Mouse (Mus musculus) thymus, postnatal 36 days (tissue): Measurements from ENCODE around the gene Cd9.

Experiments
- DNase-seq, 2 experiments: peaks; one replicate each; pipeline ENCODE4 v3.0.0; 2022; ENCODE audit warnings: mixed read lengths in 2 of 2

Gene Cd9

DNA sequence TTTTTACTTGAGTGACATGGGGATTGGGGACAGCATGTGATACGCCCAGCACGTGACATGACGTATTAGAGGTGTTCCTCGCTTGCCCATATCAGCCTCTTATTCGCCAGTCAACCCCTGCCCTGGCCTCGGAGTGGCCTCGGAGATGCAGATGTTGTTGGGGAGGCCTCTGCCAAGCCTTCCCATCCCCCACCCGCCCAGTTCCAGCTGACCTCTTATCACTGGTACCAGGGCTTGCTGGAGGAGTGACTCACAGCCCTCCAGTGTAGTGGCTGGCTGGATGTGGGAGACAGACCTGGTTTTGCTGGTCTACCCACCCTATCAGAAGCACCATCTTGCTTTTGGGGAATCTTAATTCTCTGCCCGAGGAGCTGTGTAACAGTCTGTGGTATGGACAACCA is 21.3 kb downstream of the Cd9 start:
- DNase-seq: no peak

DNA sequence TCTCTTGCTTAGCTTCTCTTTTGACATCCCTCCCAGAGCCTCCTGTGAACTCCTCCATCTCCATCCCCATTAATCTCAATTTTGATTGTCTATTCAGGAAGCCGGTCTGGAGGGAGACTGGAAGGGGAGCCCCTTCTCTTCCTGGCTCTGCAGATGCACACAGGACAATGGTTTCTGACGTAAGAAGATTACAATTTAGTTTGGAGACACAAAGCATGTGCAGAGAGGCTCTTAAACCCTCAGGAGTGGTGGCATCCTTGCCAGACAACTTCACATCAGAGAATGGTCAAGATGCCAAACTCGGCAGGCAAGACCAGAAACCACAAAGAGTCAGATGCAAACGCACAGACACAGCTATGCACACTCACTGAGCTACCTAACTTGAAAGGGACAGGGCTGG is 22.7 kb downstream of the Cd9 start:
- DNase-seq: no peak

DNA sequence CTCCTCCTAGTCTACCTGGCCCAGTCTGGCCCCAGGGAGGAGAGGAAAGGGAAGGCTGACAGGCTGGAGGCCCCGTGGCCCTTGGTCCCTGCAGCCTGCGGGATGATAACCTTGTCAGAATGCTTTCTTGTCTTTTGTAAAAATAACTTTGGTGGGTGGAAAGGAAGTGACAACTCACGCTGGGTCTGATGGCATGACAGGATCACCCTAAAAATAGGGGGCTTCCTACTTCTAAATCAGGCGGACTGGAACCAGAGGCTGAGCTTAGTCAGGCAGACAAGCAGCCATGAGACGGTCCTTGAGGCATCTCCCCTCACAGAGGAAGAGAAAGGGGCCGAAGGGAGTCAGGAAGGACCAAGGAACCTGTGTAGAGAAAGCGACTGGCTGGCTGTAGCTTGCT is 23.3 kb downstream of the Cd9 start:
- DNase-seq: no peak

DNA sequence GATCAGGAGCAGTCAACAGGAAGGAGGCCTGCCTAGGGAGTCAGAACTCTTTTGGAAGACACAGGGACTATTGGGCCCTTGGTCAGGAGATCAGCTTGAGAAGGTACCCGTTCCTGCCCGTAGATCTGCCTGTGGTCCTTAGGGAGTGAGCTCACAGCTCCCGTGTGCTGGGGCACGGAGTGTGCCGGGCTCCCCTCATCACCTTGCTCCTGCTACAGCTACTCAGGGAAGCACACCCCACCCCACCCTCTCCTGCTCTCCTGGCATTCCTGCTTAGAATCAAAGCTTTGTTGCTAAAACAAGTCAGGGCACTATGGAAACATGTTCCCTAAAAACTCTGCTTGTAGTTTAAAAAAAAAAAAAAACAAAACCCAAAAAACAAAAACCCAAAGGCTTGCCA is 24.0 kb downstream of the Cd9 start:
- no peak for DNase-seq

DNA sequence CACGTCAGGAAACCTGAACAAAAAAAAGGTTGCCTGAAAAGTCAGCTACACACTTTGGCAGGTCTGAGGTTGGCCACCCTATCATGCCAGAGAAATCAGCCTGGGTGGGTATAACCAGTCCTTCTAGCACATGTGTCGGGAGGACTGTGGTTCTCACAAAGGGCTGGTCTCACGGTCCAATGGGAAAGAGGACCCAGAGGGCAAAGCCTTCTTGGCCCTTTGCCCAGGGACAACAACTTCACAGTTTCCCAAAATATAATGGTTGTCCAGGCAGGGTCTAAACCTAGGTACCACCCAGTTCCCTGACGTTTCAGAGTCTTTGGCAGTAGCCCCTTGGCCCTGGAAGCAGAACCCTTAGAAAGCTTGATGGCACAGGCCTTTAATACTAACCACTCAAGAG is 25.4 kb downstream of the Cd9 start:
- no peak for DNase-seq

DNA sequence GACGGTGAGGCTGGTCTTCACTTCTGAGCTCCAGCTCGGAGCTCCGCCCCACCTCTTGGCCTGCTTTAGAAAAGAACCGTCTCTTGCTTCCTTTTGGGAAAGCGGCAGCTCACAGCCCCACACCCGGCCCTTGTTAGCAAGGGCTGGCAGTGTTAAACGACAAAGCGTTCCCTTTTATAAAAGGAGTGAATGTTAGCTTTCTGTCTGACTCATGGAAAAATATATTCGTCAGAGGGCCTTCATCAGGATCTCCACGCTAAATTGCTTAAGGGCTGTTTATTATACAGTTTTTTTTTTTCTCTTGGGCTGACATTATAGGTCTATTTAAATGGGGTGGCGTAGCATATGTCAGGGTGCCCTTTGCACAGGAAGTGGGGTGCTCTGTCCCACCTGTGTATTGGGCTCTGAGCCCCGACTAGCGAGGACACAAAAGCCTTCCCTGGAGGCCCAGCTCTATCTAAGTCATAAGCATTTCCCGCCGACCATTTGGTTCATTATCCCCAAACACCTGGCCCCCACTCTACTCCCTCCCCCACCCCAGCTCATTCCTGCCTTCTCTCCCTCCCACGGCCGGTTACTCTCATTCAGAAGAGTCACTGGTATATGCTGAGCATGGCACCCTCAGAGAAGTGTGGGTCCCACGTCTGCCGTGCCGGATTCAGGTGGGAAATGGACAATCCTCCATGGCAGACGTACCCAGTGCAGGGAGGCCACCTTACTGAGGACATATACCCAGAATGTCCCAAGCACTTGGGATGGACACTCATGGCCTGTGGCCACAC is 26.2 kb downstream of the Cd9 start:
- no peak for DNase-seq

DNA sequence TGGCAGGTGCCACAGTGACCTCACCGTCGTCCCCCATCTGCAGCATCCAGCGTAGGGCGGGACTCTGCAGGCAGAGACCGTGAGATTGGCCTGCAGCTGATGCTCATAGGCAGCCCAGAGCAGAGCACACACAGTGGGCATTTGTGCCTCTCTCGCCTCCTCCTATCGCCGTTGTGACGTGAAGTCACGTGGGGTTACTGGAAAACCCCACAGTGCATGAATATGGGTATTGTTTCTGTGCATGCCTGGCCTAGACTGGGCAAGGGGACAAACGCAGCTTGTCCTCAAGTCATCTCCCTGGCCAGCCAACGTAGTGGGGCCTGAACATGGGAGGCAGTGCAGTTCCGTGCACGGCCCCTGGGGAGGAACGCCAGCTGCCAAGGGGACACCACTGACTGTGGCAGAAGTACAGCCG is 27.3 kb downstream of the Cd9 start:
- DNase-seq: no peak

DNA sequence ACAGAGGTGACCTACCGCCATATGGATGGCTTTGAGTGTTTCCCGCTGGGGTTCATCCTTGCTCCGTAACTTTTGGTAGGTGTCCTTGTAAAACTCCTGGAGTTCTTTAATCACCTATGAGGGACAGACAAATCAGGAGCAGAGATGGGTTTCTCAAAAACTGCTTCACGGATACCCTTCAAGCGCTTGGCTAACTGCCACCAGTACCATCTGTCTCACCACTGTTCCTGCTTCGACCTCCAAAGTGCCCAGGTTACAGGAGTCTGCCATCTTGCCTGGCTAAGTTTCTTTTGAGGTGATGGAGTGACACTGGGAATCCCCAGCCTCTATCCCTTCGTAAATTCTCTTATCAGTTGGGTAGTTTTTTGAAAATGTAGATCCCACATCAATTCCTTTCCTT is 32.3 kb downstream of the Cd9 start:
- DNase-seq: no peak

DNA sequence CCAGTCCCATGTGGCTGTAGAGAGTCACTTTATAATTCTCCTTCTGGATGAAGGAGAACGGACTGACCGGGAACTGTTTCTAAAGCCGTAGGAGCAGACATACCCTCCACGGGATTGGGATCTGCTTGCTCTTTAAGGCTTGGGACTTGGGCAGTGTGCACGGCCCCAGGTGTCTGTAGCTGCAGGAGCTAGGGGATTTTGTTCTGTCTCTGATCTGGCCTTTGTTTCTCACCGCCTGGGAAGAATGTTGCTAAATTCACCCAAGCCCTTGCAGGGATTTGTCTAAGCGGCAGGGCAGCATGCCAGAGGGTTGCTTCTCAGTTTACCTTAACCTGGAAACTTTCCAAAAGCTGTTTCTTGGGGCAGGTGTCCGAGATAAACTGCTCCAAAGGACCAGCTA is 32.8 kb downstream of the Cd9 start:
- DNase-seq: no peak

DNA sequence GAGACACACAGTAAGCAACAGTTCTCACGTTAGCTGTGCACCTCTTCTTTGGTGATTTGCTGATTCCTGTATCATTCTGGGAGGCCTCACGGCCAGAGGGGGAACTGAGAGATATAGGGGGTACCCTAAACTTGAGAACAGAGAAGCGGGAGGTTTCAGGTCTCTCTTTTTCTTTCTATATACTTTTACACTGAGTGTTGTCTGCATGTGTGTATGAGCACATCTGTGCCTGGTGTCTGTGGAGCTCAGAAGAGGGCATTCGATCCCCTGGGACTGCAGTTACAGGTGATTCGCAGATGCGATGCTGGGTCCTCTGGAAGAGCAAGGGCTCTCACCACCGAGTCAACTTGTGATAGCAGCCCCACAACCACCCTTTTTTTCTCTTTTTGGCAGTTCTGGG is 33.3 kb downstream of the Cd9 start:
- no peak for DNase-seq

DNA sequence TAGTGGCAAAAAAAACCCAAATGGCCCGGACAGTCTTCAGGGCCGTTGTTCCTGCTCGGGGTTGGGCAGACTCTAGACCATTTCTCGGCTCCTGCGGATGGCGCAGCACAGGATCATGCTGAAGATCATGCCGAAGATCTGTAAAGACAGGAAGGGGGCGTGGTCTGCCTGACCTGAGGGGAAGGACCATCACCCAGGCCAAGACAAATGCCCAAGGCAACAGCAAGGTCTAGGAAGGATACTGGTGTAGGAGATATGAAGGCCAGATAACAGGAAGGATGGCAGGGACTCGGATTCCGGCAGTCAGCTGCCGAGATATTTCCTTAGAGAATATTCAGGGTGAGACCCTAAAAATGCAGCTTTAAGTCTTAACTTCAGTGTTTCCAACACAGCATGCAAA is 34.0 kb downstream of the Cd9 start:
- DNase-seq: no peak

DNA sequence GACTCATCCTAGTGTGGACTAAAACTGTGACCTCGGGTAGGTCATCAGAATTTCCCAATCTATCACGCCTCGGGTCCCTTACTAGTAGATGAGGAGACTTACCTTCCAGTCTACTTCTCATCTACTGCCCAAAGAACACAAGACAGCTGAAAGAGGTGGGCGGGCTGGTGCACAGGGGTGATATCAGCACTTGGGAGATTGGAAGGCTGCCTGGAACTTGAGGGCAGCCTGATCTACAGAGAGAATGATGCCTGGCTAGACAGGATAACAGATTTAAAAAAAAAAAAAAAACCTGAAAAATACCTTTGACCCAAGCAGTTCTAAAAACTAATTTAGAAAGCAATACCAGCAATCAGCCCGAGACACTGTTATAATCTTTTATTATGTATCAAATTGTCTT is 34.7 kb downstream of the Cd9 start:
- no peak for DNase-seq

DNA sequence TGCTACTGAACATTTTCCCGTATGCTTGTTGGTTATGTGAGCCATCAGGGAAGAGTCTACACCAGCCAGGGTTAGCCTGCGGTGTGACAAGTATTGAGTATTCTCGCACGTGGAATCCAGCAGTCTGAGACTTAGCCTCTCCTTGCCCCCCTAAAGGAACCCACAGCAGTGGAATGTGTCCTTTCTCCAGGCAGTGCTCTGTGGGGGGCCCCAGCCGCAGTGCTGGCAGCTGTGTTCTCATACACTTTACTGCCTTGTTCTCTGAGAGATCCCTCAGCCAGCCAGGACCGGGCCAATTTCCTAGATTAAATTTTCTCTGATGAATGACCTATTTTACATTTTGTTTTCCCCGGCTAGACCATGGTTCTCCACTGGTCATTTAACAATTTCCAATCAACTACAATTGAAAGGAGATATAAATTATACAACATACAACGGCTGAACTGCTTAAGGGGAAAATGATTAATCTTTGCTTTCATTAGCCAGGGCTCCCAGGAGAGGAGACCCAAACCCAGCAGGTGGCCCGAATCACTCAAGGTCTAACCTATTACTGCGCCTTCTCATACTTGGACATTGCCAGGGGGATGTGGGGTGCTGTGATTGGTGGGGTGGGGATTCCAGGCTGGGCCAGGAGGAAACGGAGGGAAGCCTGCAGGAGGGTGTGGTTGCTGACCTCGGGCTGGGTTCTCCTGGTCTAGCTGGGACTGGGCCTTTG is 38.6 kb downstream of the Cd9 start:
- DNase-seq: no peak

DNA sequence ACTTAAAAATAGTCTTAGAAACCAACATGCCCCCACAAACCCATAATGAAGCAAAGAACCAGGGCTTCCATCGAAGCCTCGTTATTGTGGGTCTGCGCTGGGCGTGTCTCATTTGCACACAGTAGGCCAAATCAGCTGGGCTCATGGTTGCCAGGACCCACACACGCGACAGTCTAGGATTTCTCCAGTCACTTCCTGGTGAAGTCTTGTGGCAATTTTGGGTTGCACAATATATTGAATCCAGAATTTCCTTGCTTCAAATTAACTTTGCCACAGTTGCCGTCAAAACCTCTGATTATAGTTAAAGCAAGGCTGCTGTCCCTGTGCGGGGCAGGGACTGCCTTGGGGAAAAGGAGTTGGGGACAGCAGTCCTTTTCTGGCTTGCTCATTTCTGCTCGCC is 39.9 kb downstream of the Cd9 start:
- no peak for DNase-seq

DNA sequence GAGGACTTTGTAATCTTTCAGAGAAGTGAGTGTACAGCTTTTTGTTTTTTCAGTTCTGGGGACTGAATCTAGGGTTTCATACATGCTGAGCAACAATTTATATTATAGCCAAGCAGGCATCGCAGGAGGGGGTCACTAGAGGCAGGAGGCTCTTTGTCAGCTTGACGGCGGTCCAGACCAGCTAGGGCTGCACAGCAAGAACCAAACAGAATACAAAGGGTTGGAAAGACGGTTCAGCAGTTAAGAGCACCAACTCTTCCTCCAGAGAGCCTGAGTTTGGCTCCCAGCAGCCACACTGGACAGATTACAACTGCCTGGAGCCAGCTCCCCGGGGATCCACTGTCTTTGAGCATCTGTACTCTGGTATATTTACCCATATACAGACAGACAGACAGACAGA is 40.3 kb downstream of the Cd9 start:
- no peak for DNase-seq

DNA sequence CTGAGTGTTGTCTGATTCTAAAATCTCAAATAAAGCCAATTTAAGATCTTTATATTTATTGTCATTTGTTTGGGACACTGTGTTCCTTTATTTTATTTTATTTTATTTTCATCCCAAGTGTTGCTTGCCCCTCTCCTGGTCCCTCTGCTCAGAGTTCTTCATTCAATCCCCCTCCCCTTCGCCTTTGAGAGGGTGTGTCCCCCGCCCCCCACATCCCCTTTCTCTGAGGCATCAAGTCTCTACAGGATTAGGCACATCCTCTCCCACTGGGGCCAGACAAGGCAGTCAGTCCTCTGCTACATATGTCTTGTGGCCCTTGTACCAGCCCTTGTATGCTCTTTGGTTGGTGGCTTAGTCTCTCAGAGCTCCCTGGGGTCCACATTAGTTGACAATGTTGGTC is 46.9 kb downstream of the Cd9 start:
- no peak for DNase-seq

DNA sequence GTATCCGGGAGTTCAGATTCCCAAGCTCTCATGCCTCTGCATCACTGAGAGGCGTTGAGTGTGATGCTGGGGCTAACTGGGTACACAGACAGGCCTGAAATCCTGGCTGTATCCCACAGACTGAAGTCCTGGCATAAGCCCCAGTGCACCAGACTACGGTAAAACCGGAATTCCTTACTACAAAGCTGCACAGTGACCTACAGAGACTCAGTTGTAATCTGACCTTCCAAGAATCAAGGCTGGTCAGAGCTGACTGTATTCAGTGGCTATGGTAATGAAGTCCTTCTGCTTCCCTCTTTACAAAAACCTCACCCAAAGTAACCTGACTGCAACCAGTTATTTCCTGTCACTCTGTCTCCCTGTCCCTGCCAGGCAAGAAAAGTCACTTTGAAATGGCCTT is 47.4 kb downstream of the Cd9 start:
- DNase-seq: no peak

DNA sequence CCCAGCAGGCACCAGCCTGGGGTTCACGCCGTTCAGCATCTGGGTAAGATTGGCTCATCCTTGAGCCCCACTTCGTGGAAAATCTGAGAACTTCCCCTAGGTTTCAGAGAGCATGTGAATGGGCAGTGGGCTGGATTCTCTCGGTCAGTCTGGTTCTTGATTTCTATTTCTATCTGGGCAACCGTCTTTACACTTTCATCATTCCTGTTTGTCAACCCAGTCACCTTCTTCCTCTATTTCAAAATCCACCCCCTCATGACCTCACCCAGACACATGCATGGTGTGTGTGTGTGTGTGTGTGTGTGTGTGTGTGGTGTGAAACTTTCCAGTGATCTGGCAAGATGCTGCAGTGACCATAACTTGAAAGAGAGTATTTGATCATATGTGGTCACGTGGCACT is 49.2 kb downstream of the Cd9 start:
- no peak for DNase-seq

DNA sequence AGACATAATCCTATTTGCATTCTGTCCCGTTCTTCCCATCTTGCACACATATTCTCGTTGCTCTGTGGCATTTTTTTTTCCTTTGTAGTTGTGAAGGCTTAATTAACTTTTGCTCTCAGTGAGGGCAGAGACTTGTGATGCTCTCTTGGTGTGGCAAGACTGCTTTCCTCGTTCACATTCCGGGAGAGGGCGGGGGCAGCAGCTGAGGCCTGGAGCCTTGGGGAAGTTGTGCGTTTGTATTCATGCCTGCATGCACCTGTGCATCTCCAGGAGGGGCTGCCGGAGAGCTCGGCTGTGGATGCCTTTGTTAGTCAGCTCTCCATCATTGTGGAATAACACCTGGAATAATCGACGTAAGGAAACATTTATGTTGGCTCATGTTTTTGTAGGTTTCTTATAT is 52.0 kb downstream of the Cd9 start:
- no peak for DNase-seq

DNA sequence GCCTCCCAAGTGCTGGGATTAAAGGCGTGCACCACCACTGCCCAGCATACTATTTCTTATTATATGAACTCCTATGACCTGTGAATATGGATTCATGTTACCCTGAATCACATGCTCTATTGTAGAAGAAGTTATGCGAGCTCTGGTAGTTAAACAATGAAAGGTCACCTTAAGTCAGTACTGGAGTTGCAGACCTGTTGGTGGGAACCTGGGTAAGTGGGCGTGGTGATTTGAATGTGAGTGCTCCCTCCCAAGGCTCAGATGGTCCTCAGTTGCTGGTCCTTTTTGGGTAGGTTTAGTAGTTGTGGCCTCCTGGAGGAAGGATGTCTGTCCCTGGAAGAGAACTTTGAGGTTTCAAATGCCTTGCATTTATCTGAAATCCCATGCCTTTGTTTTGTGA is 57.8 kb downstream of the Cd9 start:
- no peak for DNase-seq

DNA sequence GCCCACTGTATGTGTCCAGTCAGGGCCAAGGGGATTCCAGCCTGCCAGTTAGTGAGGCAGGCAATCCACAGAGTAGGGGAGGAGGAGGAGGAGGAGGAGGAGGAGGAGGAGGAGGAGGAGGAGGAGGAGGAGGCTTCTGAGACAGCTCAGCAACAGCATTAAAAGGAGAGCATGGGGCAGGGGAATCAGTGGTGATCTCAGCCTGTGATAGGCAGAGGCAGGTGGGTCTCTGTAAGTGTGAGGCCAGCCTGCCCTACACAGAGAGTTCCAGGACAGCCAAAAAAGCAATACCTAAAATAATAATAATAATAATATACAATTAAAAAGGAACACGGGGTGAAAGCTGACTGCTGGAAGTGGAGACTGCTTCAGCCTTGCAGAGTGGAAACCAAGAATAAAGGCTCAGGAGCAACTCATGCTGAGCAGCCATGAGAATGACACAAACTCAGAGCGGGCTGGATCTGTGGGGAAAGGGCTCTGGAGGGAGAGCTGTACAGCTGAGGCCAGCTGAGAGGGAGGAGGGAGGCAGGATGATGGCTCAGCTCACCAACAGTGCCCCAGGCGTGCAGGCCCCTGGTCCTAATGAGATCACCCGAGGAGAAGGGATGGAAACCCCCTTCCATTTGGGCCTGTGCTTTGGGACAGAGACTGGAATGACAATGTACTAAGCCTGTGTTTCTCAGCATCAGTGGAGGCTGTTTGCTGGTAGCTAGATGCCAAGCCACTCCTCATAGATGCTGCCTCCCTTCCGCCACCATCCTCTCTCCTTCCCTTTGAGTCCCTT is 59.7 kb downstream of the Cd9 start:
- DNase-seq: no peak

DNA sequence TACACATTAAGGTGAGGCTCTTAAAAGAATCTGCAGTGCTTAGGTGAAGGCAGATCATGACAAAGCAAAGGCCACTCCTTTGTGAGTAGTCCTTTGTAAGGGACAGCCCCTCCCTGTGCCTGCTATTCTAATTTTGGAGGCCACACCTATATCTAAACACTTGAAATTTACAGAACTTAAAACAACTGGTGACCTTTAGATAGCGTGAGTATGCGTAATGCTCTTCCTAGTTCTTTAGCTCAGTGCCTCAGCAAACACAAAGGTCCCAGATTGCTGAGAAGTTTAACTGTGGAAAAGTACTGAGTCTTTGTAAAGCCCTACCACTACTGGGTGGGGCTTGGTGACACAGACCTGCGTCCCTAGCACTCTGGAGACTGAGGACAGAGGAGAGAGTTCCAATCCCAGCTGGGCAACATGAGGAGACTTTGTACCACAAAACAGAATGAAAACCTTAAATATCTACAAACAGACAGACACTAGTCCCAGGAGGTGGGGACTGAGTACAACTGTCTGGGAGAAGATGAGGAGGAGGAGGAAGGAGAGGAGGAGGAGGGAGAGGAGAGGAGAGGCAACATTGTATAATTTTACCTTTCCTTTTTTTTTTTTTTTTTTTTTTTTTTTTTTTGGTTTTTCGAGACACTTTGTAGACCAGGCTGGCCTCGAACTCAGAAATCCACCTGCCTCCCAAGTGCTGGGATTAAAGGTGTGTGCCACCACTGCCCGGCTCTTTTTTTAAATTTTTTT is 60.7 kb downstream of the Cd9 start:
- no peak for DNase-seq

DNA sequence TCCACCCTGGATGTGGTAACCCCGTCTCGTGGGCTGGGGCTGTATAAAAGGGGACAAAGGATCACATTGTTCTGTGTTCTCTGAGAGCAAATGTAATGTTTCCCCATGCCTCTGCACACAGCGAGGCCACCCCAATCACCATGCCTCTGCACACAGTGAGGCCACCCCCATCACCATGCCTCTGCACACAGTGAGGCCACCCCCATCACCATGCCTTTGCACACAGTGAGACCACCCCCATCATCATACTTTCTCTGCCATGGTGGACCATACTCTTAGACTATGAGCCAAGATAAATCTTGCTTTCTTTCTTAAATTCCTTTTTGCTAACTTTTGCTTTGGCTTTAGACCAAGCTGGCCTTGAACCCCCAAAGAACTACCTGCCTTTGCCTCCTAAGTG is 61.3 kb downstream of the Cd9 start:
- no peak for DNase-seq
